Mouse (Mus musculus) hindbrain, embryonic 16.5 days (tissue): ENCODE measurements around the gene Bmp7. TPM values are rescaled to one million over a fixed set of nuclear protein-coding genes. Genes with fewer than 3 reads are reported as not detected.

Experiments
- ATAC-seq: fragments of 200-750 bp; cut with Nextera tagmentation; 2 replicates; pipeline ENCODE4 v1.8.0; 2017; ENCODE audit warnings: moderate TSS enrichment, moderate library complexity
- H3K27ac ChIP-seq: fragments of 300-500 bp; sonication (generic); 2 replicates; pipeline ENCODE4 v1.5.1; 2014; ENCODE audit warnings: low read depth, mild to moderate bottlenecking, control low read depth, low read length, moderate library complexity
- H3K27me3 ChIP-seq: fragments of 300-500 bp; sonication (generic); replicated peaks from 2 replicates; pipeline ENCODE4 v1.6.1; 2014; ENCODE audit warnings: low read length; ENCODE audit not compliant: control insufficient read depth, insufficient read depth
- H3K36me3 ChIP-seq: fragments of 300-500 bp; sonication (generic); 2 replicates; pipeline ENCODE4 v1.6.1; 2014; ENCODE audit warnings: mild to moderate bottlenecking, low read length, moderate library complexity, mixed read lengths; ENCODE audit not compliant: control insufficient read depth, insufficient read depth
- H3K4me1 ChIP-seq: fragments of 300-500 bp; sonication (generic); 2 replicates; pipeline ENCODE4 v1.6.1; 2014; ENCODE audit warnings: low read depth, low read length; ENCODE audit not compliant: control insufficient read depth, insufficient read depth
- H3K4me2 ChIP-seq: fragments of 300-500 bp; sonication (generic); 2 replicates; pipeline ENCODE4 v1.6.1; 2014; ENCODE audit warnings: mild to moderate bottlenecking, low read length, control low read depth, moderate library complexity
- H3K4me3 ChIP-seq: fragments of 300-500 bp; sonication (generic); 2 replicates; pipeline ENCODE4 v1.5.1; 2014; ENCODE audit warnings: mild to moderate bottlenecking, low read length, control low read depth, moderate library complexity
- H3K9ac ChIP-seq: fragments of 300-500 bp; sonication (generic); 2 replicates; pipeline ENCODE4 v1.6.1; 2014; ENCODE audit warnings: low read depth, mild to moderate bottlenecking, control low read depth, low read length, moderate library complexity
- H3K9me3 ChIP-seq: fragments of 300-500 bp; sonication (generic); 2 replicates; pipeline ENCODE4 v1.6.1; 2014; ENCODE audit warnings: mild to moderate bottlenecking, low read length, moderate library complexity; ENCODE audit not compliant: control insufficient read depth
- WGBS: fragments of 180-500 bp; shearing (Covaris S2); extraction: QIAGEN DNeasy Blood & Tissue Kit; methylation state at CpG from one replicate; pipeline ENCODE4 v1.1.7; 2014; 5-methylcytosine and 5-hydroxymethylcytosine counted together
- polyA plus RNA-seq: library from polyadenylated mRNA; unstranded; fragments of >200 nt; fragmentation: Nextera tagmentation; extraction: Ambion mirVana; gene quantifications from 2 replicates; pipeline ENCODE4 v1.2.1, GENCODE M21; 2015

Gene Bmp7
- polyA plus RNA-seq, 1 experiment from 2014 or later, result 13.7 TPM

DNA sequence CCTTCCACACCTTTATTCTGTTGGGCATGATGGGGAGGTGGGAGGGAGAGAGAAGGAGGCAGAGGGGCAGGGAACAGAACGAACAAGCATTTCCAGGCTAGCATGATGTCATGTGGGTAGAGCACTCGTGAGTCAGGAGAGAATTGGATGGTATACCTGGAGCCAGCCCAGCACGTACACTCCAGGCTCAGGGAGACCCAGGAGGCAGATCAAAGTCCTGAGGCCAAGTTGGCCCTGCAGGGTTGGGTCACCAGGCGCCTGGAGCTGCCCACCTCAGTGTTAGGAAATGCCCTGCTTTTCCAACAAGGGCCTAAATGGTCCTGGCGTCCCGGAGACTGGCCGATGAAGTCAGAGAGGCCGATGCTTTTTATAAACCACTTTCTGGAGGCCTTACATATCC, 36.6 kb downstream of the Bmp7 start:
- Histone ChIP-seq H3K9me3 (peaks cover under 1% of the 10 kb centered on the region; the same call in 1 of the 2 replicates), H3K27me3 (no peaks in the 10 kb centered on the region), H3K27ac (no peak overlapping the region), H3K4me3 (no peak overlapping the region), H3K4me1 (no peaks in the 10 kb centered on the region), H3K4me2 (no peak overlapping the region), H3K9ac (no peak overlapping the region), H3K36me3 (no peaks in the 10 kb centered on the region)
- WGBS, result 82% methylated on average over 8 of the region's 8 CpGs
- ATAC-seq, result no peak

DNA sequence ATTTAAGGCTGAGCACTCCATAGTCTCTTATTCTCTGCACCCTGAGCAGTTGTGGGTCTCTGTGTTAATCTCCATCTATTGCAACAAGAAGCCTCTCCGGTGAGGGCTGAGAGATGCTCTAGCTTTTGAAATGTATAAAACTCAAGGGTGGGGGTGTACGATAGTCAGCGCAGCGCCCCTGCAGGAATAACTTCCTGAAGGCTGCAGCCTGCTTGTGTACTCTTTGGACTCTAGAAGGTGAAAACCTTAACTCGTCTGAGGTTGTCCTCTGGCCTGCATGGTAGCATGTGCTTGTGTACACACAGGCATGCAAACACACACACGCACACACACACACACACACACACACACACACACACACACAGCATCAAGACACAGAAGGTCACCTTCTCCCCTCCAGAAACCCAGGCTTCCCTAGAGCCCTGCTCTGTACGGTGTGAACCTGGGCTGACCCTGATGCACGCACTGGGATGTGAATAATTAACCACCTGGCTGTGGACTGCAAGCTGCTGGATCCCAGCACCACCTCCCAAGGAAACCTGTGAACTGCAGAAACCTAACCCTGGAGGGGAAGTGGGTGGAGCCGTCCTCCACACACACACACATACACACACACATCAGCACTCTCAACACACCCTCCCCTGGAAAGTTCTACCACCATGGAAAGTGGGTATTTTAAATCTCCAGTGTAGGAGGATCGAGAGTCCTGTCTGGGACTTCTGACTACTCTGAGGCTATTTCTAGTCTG, 39.0 kb downstream of the Bmp7 start:
- WGBS, result 72% methylated on average over 10 of the region's 10 CpGs

DNA sequence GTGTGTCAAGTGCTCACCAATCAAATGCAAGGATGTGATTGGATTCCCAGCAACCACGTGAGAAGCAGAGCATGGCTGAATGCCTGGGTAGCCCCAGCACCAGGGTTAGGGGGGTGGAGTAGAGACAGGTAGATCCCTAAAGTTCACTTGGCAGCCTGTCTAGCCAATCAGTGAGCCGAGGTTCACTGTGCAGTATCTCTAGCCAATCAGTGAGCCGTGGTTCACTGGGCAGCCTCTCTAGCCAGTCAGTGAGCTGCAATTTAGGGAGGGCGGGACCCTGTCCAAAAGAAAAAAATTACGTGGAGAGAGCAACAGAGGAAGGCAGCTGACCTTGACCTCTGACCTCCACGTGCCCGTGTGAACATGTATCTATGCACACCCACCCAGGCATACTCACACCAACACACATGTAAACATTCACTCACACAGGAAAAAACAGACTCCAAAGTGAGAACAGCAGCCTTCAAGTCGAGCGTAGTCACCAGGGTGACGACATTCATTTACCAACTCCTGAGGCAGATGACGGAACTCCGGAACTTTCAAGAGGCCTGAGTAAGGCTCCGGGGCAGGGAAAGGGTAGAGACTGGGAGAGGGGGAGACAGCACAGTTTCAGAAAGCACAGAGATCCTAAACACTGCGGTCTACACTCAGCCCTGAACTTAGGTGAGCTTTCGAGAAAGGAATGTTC, 50.2 kb downstream of the Bmp7 start:
- 84% methylated on average over 15 of the region's 15 CpGs for WGBS
- no peak for ATAC-seq

More for the DNA sequence above, 39.0 kb downstream of the Bmp7 start:
- H3K36me3 ChIP-seq, result no peaks in the 10 kb centered on the region
- no peak overlapping the region for H3K4me3 ChIP-seq
- no peak overlapping the region for H3K9ac ChIP-seq
- H3K4me2 ChIP-seq, result no peak overlapping the region
- H3K27me3 ChIP-seq, result no peaks in the 10 kb centered on the region
- no peak; the same call in 1 of the 2 replicates for ATAC-seq
- H3K27ac ChIP-seq, result no peak overlapping the region
- H3K4me1 ChIP-seq, result no peaks in the 10 kb centered on the region
- H3K9me3 ChIP-seq, result peaks cover 6% of the 10 kb centered on the region

DNA sequence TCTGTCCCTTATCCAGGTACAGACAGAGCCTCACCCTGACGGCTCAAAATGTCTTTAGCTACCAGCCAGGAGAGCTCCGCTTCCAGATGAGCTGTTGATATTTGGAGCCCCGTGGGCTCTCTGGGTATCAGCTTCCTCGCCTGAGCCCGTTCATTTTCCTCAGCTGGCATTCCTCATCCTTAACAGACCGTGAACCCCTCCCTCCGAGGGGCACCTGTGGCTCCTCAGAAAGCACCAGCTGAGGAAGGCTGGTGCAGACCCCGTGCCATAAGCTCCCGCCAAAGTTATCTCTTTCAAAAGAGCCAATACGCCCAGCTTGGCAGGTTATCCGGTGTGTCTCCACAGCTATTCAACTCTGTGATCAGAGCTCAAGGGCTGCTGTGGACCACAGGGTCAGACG, 50.9 kb downstream of the Bmp7 start:
- H3K36me3 ChIP-seq, result no peaks in the 10 kb centered on the region
- ATAC-seq, result no peak
- H3K4me2 ChIP-seq, result no peak overlapping the region
- H3K4me1 ChIP-seq, result no peaks in the 10 kb centered on the region
- H3K27ac ChIP-seq, result no peak overlapping the region
- H3K27me3 ChIP-seq, result no peaks in the 10 kb centered on the region
- 60% methylated on average over 12 of the region's 12 CpGs for whole genome bisulfite sequencing
- H3K9ac ChIP-seq, result no peak overlapping the region
- no peak overlapping the region for H3K4me3 ChIP-seq
- H3K9me3 ChIP-seq, result no peaks in the 10 kb centered on the region

More for the DNA sequence above, 50.2 kb downstream of the Bmp7 start:
- Histone ChIP-seq H3K9me3 (no peaks in the 10 kb centered on the region), H3K4me1 (no peaks in the 10 kb centered on the region), H3K36me3 (no peaks in the 10 kb centered on the region), H3K27ac (no peak overlapping the region), H3K9ac (no peak overlapping the region), H3K27me3 (no peaks in the 10 kb centered on the region), H3K4me2 (no peak overlapping the region), H3K4me3 (no peak overlapping the region)

DNA sequence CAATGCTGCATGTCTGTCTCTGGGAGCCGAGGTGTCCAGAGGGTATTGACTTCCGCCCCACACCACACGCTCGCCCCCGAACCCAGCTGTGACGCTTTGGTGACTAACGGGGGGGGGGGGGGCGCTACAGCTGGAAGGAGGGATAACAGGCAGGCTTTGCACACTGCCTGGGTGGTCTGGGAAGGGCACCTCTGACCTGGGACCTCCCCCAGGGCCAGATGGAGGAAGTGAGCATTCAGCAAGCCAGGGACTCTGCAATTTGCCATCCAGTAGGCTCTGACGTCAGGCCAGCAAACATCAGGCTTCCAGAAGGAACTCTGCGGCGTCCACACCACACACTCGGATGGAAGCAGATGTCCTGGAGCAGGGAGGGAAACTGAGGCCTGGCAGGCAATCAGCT, 52.0 kb downstream of the Bmp7 start:
- WGBS, result 72% methylated on average over 12 of the region's 12 CpGs
- no peaks in the 10 kb centered on the region for H3K9me3 ChIP-seq
- no peak overlapping the region for H3K9ac ChIP-seq
- no peak overlapping the region for H3K4me3 ChIP-seq
- no peaks in the 10 kb centered on the region for H3K4me1 ChIP-seq
- no peak overlapping the region for H3K27ac ChIP-seq
- H3K4me2 ChIP-seq, result no peak overlapping the region
- no peak for ATAC-seq
- H3K36me3 ChIP-seq, result no peaks in the 10 kb centered on the region
- no peaks in the 10 kb centered on the region for H3K27me3 ChIP-seq

DNA sequence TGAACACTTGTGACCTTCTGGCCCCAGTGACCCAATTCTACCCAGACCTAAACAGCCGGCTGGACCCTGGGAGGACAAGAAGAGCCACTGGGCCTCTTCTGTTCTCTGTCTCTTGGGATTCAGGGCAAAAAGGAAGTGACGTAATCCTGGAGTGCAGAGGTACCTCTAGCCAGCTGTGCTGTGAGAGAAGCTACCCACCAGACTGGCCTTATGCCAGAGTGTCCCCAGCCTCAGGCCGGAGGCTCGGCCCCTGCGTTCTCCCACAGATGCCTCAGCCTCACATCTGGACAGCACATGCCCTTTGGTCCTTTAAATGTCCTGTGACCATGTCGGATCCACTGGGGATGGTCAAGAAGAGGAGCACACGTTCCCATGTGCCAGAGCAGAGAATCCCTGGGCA, 54.3 kb downstream of the Bmp7 start:
- Histone ChIP-seq H3K4me1 (no peaks in the 10 kb centered on the region), H3K27me3 (no peaks in the 10 kb centered on the region), H3K4me2 (no peak overlapping the region), H3K4me3 (no peak overlapping the region), H3K36me3 (no peaks in the 10 kb centered on the region), H3K27ac (no peak overlapping the region), H3K9ac (no peak overlapping the region), H3K9me3 (no peaks in the 10 kb centered on the region)
- 65% methylated on average over 7 of the region's 7 CpGs for WGBS
- no peak for ATAC-seq

DNA sequence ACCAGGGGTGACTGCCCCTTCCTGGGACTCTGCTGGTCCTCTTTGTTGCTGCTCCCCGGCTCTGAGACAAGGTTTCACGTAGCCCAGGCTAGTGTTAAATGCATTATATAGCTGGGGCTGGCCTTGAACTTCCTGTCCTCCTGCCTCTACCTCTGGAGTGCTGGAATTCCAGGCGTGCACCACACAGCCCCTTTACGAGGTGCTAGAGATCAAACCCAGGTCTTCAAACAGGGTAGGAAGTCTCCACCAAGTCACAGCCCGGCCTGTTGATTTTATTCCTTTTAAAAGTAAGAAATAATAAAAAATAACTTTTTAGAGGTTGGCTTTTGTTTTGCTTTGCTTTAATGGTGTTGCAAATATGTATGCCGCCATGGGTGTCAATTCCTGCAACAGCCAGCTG, 55.5 kb downstream of the Bmp7 start:
- 85% methylated on average over 6 of the region's 6 CpGs for WGBS
- Histone ChIP-seq H3K36me3 (no peaks in the 10 kb centered on the region), H3K4me3 (no peak overlapping the region), H3K9me3 (no peaks in the 10 kb centered on the region), H3K27ac (no peak overlapping the region), H3K4me2 (no peak overlapping the region), H3K4me1 (no peaks in the 10 kb centered on the region), H3K9ac (no peak overlapping the region), H3K27me3 (no peaks in the 10 kb centered on the region)
- ATAC-seq, result no peak

DNA sequence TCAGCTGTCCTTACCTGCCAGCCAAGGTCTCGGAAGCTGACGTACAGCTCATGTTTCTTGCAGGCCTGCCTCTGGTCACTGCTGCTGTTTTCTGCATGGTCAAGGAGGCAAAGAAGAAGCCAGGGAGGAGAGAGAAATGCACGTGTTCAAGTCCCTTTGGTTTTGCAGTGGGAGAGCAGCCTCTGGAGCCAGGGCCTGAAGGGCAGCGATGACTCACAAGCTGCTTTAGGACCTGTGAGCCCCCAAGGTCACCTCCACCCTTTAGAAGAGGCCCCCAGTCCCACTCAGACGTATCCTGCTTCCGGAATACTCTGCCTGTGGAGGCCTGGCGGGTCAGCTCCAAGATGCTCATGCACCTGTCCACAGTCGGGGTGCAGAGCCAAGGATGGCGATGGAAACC, 64.9 kb downstream of the Bmp7 start:
- WGBS, result 87% methylated on average over 9 of the region's 9 CpGs
- Histone ChIP-seq H3K4me2 (no peak overlapping the region), H3K4me1 (no peaks in the 10 kb centered on the region), H3K36me3 (no peaks in the 10 kb centered on the region), H3K27me3 (no peaks in the 10 kb centered on the region), H3K9me3 (no peaks in the 10 kb centered on the region), H3K4me3 (no peak overlapping the region), H3K9ac (no peak overlapping the region), H3K27ac (no peak overlapping the region)
- ATAC-seq, result no peak

DNA sequence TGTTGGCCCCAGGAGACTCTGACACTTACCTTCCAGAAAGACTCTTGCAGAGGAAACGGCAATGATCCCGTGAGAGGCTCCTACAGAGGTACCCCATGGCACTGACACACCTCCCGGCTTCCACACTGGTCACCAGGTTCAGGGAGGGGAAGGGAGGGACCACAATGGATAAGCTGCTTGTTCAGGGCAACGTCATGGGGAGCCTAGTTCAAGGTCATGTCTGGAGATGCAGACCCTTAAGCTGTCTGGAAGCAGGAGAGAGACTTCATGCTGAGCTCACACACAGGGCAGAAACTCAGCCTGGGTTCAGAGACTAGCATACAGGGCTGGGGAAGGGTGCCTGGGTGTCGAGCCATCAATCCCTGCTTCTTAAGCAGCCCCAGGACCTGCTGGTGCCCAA, 73.8 kb downstream of the Bmp7 start:
- H3K4me3 ChIP-seq, result no peak overlapping the region
- H3K9ac ChIP-seq, result no peak overlapping the region
- no peak overlapping the region for H3K27ac ChIP-seq
- H3K36me3 ChIP-seq, result no peaks in the 10 kb centered on the region
- no peak for ATAC-seq
- H3K4me2 ChIP-seq, result no peak overlapping the region
- peaks cover 7% of the 10 kb centered on the region for H3K4me1 ChIP-seq
- no peaks in the 10 kb centered on the region for H3K27me3 ChIP-seq
- H3K9me3 ChIP-seq, result peaks cover 3% of the 10 kb centered on the region
- WGBS, result 82% methylated on average over 5 of the region's 5 CpGs
